Mouse (Mus musculus) kidney, adult 2 months (tissue): ENCODE results near the gene Lrrc34.

ENCODE experiments used
- CTCF ChIP-seq: fragments of 200-500 bp; conservative IDR thresholded peaks from 2 replicates; pipeline ENCODE4 v1.5.1; 2011; ENCODE audit warnings: low read depth, mild to moderate bottlenecking, control low read depth, low read length, moderate library complexity, mixed read lengths; ENCODE audit not compliant: insufficient read depth, insufficient read length
- POLR2A ChIP-seq: fragments of 200-500 bp; IDR thresholded peaks from one replicate; pipeline ENCODE4 v1.6.1; 2011; ENCODE audit warnings: low read depth, low read length, control low read depth

GRCm38 (mm10) chr3:30601175-30601574, 46.5 kb downstream of the Lrrc34 start:
- TF ChIP-seq CTCF (no peak), POLR2A (no peak)
